Mouse (Mus musculus): ENCODE measurements around the gene Car15.

Gene Car15

DNA sequence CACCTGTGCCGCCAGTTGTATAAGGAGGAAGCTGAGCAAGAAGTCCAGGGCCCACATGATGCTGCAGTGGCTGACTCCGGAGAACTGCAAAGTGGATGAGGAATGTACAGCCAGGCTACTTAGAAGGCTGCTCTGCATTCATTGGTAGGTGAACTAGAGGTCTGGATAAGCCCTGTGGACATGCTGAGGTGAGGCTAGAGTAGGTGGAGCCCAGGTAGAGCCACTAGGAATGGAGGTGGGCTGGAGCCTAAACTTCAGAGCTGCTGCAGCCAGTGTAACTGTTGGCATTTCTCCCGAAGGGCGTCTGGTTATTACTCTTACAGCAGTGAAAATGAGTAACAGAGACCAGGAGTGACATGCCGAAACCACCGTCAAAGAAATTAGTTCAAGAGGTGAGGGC is at the start of gene Car15:
Gene Car15, minus strand, starts transcription at position 314 of the 400 bp plus-strand sequence.
- in situ Hi-C loops (cut with MboI, MseI), result no loop called here

DNA sequence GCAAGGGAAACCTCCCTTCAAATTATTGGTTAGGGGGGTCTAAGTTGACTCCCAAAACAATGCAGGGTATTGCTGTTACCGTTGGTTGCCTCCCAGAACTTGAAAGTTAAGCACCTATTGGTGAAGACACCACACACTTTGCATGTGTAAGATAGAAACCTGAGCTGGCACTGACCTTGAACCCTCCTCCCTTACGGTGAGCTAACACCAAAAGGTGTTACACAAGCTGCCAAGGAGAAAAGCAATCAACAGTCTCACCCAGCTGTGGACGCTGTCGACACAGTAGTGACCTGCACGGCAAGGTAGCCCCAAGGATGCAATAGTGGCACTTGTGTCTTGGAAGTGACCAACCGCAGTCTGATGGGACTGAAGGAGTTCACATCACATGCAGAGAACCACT is 46.0 kb upstream of the Car15 start:
- in situ Hi-C loops (cut with MboI, MseI), result no loop called here

DNA sequence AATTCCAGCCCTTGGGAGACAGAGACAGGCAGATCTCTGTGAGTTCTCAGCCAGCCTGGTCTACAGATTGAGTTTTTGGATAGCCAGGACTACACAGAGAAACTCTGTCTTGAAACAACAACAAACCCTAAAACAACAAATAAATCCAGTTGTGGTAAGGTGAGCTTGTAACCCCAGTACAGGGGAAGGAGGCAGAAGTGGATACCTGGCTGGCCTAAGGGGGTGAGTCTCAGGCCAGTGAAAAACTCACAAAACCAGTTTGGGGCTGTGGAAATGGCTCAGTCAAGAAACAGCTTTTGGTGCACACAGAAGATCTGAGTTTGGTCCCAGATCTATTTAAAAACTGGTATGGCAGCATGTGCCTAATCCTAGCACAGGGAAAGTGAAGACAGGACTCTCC is 44.0 kb upstream of the Car15 start:
- in situ Hi-C loops (cut with MboI, MseI), result no loop called here

DNA sequence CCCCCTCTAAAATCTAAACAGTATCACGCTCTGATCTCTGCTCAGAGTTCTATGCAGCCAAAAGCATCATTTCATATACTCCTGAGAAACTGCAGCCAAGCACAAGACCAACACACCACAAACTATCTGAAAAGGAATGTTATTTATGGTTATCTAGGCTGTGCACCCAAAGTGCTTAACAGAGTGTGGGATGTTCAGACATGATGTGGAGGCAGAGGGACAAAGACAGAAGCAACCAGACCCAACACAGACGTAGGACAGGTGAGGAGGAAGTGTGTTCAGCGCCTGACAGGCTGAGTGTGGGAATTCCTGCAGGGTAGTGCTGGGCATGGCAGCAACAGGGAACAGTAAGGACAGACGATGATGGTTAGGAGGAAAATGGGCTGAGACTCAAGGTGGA is 41.4 kb upstream of the Car15 start:
- in situ Hi-C loops (cut with MboI, MseI), result no loop called here

DNA sequence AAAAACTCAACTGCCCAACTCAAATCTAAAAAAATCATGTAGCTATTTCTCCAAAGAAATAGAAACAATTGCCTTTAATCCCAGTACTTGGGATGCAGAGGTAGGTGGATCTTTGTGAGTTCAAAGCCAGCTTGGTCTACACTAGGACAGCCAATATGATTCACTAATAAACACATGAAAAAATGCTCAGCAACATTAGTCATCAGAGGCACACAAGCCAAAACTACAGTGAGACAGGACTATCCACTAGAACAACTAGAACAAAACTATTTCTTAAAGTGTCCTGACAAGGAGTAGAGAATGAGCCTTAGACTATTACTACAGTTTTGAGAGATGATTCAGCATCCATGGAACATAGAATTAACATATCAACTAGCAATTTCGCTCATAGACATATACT is 37.9 kb upstream of the Car15 start:
- in situ Hi-C loops (cut with MboI, MseI), result no loop called here

DNA sequence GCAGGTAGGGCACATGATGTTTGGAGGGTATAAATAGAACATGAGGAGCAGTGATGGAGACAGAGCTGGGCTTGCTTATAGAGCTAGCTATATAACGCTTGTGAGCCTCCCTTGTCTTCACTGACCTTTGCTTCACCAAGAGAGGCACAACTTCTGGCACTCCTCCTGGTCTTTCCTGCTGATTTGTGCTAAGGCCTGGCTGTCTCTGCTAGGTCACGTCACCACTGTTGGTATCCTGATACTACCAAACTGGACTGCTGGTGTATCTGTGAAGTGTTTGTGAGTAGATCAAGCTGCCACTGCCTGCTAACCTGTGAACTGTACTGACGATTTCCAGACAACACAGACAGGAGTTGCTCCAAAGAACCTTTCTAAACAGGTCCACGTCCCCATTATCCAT is 37.0 kb upstream of the Car15 start:
- in situ Hi-C loops (cut with MboI, MseI), result no loop called here

DNA sequence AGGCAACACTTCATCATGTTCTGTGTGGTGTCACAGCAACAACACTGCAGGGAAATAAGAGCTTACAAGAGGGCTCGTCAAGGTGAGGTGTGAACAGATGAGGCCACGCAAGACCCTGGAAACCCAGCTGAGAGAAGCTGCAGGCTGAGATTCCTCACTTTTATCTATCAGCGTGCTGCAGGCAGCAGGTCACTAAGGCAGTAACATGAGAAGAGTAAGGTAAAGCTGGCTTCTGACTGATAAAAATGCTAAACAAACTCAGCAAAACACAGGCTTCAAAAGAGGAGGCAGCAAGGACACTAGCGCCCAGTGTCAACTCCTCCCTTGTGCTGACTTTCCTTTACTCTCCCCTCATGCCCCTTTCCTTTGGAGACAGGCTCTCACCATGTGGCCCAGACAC is 34.8 kb upstream of the Car15 start:
- in situ Hi-C loops (cut with MboI, MseI), result no loop called here

DNA sequence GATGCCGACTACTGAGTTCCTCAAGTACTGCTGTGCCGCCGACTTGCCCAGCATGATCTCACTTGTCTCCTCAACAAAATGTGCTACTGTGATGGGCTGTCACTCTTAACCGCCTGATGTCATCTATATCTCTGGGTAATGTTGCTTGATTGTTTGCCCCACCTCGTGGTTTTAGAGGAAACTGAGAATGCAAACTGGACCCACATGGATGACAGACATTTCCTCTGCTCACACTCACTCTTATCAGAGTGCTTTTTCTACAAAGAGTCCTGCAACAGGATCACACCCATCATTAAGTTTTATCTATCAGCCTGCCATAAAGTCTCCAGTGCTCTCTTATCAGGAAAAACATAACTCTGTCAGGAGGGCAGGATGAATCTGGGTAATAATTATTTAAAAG is 33.1 kb upstream of the Car15 start:
- in situ Hi-C loops (cut with MboI, MseI), result no loop called here

DNA sequence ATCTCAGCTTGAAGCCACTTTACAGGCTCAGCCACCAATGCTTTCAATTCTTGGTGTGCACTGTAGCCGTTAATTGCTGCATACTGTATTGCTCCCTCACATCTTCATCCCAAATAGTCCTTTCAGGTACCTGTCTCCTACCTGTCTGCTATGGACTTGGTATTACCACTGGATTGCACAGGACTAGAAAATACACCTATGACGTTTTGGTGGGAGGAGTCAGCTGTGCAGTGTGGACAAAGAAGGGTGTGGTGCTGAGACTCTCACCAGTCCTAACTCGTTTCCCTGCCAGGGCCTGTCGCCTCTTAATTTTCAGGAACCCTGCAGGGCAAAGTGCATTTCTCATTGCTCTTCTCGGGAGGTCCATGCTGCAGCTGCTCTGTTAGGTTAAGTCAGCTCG is 27.6 kb upstream of the Car15 start:
- in situ Hi-C loops (cut with MboI, MseI), result loop anchor here (10.0 kb wide), 1 partner anchor 779 kb away; no protein-coding TSS in a partner anchor

DNA sequence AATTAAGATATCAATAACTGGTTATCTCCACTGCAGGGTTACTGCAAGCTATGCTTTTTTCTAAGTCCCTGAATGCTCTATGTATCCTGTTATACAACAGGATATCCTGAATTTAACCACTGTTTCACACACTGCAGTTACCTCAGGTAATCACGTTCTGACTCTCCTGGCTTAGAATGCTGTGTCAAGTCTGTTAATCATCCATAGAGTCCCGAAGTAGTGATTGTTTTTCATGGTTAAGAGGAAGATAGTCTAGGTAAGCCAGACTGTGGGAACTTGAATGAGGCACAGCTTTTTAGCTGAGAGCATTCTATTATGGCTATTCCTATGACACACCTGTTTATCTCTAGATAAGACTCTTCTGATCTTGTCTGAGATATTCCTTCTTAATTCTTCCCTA is 27.1 kb upstream of the Car15 start:
- in situ Hi-C loops (cut with MboI, MseI), result loop anchor here (10.0 kb wide), 1 partner anchor 780 kb away; no protein-coding TSS in a partner anchor

DNA sequence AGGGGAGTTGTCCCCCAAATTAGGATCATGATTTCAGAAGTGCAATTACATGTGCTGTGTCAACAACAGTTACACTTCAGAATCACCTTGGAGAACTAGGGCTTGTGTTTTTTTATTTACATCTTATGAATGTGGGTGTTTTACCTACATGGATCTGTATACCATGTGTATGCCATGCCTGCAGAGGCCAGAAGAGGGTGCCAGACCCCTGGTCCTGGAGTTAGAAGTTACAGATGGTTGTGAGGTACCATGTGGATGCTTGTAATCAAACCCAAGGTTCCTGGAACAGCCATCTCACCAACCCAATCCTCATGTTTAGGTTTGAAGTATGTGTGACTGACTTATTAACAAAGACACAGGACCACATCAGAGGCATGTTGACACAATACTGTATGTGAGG is 20.4 kb upstream of the Car15 start:
- in situ Hi-C loops (cut with MboI, MseI), result no loop called here

DNA sequence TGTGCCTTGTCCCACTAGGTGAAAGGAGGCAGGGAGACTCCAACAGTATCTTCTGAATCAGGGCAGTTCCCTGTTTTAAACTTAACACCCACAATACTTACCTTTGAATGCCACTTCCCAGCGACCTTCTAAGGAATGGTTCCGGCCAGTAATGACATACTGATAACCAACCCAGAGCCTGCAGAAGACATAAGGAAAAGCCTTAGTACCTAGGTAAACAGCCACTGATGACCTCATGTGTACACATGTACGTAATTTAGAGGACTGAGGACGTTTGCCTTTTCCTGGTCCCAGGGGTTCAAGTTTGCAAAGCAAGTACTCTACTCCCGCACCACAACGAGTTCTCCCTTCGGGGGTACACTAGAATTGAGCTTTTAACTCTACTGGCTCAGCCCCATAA is 19.0 kb upstream of the Car15 start:
- in situ Hi-C loops (cut with MboI, MseI), result no loop called here

DNA sequence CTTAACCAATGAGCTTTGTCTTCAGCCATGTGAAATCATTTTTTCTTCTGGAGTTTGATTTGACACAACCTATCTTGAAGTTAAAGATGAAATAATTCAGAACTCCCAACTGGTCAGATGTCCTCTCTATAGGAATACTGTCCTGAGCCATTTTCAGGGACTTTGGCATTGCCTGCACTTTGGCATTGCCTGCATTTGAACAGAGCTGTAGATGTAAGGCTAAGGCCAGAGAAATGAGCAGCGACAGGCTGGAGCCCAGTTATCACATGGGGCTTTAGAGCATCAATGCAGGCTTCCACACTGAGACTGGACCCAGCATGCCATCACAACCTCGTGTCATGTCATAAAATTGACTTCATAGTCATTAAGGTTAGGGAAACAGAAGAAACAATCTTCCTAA is 15.1 kb upstream of the Car15 start:
- in situ Hi-C loops (cut with MboI, MseI), result no loop called here

DNA sequence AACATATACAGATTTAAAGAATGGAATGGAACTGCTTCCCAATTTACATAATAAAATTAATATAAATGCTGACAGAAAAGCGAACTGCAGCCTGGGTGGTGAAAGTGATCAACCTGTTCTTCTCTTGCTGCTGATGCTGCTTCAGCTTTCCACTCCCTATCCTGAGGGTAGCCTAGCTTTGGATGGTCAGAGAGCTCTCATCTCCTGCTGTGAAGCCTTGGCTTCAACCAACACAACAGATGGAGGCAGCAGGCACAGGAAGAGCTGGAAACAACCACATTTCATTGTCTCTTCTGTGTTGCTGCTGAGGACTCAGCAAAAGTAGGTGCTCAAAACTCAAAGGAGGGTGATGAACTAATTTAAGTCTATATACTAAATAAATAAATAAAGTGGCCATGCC is 13.7 kb upstream of the Car15 start:
- in situ Hi-C loops (cut with MboI, MseI), result no loop called here

DNA sequence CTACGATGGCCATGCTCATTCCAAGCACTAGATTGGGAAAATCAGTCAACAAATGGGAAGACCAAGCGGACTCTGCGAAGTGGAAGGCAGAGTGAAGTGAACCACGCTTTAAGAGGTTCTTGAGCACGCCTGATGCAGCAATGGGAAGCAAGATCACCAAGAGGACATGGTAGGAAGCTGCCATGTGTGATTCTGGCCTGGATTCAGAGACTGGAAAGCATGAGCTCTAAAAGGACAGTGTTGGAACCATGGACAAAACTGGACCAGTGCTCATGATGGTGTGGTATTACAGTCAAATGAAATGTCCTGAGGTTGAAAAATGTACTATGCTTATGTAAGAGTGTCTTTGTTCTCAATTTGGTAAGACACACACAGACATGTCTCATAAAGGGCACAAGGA is 13.2 kb upstream of the Car15 start:
- in situ Hi-C loops (cut with MboI, MseI), result no loop called here

DNA sequence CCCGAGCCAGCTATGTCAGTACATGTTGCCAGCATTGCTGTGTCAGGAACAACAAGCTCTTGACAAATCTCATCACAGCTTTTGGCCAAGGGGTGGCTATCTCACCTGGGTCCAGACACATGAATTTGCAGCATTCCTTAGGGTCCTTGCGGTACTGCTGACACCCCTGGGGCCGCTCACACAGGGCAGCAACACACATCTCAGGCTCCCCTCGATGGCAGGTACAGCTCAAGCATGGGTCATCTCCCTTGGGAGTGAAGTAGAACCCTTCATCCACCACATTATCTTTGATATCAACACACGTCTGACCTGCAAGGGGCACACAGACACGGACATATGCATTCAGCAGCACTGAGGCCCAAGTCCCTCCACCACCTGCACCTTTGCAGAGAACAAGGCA is 11.3 kb upstream of the Car15 start:
- in situ Hi-C loops (cut with MboI, MseI), result no loop called here

DNA sequence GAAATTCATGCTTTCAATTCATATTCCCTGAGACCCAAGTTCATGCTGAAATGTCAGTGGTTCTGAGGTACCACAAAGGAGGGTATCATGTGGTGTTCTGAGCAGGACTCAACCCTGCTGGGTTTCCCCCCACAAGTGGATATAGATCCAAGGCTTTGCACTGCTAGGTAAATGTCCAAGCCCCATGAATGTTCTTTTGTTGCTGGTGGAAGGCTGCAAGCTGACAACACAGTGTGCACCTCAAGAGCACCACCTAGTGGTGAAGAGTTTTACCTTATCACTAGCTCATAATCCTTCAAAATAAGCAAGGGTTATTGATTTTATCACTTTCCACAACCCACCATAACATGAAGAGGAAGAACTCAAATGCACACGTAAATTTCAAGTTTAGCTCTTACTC is 10.8 kb upstream of the Car15 start:
- in situ Hi-C loops (cut with MboI, MseI), result no loop called here

DNA sequence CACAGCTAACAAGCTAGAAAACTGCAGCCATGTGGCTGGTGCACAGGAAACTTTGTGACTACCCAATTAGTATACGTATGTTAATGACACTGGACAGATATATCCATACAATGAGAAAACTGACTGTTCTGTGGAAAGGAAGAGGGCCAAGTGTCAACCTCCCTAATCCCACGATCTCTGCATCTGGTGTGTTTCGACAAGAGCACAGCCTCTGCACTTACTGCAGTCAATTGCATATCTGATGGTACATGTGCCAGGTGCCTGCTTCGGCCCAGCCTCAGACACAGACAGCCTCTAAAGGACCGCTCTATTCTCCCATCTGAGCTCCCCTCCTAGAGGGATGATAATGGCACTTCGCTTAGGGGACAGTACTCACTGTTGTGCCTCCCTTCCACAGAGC is 10.3 kb upstream of the Car15 start:
- in situ Hi-C loops (cut with MboI, MseI), result no loop called here

DNA sequence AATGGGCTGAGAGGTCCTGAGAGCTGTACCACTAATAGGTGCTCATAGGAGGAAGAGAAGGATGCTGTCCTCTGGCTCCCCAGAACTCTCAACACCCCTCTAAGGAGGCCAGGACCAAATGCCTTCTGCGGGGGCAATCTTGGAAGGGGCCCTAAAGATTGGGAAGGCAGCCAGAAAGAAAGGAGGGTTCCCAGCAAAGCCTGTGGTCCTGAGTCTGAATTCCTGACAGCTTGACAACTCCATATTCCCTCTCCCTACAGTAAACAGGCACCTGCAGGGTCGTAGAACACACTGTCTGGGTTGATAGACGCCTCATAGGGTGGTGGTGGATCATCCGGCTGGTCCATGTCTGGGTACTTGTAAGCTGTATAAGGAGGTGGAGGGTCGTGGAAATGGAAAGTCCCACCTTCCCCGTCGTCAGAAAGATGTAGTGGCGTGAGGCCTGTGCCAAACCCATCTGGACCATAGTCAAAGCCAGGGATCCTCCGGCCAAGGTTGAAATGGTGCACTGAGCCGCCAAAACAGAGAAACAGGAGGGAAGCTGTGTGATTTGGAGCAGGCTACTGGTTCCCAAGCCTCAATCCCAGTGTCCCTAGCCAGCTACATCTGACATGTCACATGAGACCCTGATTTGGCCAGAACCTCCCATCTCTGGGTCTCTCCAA is 5.7 kb upstream of the Car15 start:
- in situ Hi-C loops (cut with MboI, MseI), result no loop called here

DNA sequence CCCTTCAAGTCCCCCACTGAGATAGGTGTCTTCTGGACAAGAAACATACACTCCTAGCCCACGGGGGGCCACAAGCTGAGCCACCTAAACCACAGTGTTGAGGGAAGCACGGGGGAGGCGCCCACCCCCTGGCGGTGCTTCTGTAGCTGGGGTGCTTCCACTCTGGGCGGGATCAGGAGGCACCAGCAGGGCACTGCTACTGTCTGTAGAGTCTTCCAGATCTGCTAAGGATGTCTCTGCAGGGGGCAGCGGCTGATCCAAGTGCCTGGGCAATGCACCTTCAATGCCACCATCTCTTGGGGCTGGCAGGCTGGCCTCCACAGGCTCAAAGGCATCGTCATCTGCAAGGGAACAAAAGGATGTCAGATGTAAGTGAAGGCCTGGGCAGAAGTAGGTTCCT is 4.3 kb upstream of the Car15 start:
- in situ Hi-C loops (cut with MboI, MseI), result no loop called here

DNA sequence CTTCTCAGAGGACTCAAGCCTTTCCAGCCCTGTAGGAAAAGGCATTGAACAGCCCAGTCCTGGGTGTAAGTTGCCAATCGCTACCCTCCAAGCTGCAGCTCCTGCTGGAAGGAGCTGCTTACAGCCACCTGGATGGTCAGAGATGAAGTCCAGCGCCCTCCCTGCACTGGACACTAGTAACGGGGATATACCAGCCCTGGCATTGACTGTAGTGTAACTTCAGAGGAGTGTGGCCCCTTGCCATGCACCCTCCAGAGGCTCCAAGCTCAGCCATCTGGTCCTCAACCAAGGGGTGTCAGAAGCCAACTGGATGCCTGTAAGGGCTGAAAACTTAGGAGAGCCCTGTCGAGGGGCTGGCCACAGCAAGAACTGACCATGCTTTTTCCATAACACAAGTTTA is 1.8 kb upstream of the Car15 start:
- in situ Hi-C loops (cut with MboI, MseI), result no loop called here

DNA sequence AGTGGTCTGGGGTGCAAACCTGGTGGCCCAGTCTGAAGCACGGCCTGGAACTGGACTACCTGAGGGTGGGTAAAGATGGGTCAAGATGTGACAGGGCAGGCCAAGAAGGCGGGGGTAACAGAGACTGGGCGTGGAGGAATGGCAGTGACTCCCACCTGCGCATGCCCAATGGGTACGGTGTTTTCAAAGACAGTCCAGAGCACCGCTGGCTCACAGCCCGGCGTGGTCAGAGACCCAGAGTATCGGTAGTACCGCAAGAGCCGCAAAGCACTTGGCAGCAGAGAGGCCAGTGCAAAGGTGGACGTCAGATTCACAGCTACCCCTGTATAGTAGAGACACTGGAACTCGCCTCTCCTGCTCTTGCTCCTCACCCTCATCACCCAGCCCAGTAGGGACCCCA is 2.7 kb downstream of the Car15 start:
- in situ Hi-C loops (cut with MboI, MseI), result no loop called here

DNA sequence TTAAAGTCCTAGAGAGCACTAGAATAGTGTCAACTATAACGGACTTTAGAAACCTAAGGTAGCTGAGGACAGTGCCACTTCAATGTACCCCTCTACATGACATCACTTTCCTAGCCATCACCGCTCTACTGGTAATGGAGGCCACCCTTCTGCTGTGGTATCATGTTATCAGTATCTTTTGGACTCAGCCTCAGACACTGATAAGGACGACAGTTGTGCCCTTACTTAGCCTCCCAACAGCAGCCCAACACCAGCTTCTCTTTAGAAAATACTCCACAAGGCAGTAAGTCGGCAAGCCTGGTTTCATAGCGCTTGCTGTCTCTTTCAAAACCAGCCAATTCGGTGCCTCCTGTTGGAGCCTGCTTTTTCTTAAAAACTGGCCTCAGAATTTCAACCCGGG is 3.6 kb downstream of the Car15 start:
- in situ Hi-C loops (cut with MboI, MseI), result no loop called here

DNA sequence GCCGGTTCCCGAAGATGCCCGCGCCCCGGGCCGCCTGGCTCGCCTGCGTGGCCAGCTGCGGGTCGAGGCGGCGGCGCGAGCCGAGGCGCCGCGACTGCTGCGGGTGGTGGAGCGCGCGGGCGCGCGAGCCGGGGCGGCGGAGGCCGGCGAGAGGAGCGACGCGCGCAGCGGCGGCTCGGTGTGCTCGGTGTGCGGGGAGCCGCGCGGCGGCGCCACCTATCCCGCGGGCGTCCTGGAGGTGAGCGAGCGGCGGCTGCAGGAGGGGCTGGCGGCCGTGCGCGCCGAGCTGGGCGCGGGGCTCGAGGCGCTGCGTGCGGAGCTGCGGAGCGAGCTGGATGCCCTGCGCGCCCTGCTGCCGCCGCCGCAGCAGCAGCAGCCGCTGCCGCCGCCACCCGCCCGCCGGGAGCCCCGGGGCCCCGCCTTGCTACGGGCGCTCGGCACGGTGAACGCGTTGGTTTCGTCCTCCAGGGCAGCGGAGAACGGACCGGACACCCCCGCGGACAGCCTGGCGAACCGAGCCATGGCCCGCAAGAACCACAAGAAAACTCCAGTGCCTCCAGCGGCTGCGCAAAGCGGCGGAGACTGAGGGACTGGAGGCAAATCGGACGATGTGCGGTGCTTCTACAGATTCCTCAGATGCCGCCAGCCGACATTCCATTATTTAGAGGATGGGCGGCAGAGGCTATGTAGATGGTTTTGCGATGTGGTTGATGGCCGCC is 4.3 kb downstream of the Car15 start:
- in situ Hi-C loops (cut with MboI, MseI), result no loop called here
